Mouse (Mus musculus) kidney, postnatal 36 days (tissue): ENCODE measurements at regions not wholly inside any gene's neighbourhood (a gene's known extent, or its start where the extent isn't known, plus 50 kb on each side); places are given as distances from the start of the nearest gene placed in this dataset.
"Not testable (repeated sequence)": the region's sequence is repeated elsewhere in the genome, so short reads cannot be mapped to it uniquely, and the experiment has no call there.

Experiments used
- DNase-seq, 2 experiments: peaks; one replicate each; pipeline ENCODE4 v3.0.0; 2021 to 2022; ENCODE audit warnings: mixed read lengths in 2 of 2

DNA sequence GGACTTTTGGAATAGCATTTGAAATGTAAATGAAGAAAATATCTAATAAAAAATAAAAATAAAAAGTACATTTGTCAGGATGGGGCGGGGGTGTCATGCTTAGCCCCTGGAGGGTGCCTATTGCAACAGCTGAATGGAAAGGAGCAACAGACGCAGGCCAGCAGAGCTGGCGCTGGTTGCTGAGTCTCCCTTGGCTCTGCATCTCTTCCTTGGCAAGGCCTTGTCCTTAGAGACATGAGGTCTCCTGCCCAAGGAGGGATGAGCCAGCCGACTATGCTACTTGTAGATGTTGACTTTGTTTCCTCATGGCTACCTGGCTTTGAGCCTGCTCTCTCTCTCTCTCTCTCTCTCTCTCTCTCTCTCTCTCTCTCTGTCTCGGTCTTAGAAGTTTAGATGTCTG is 166.4 kb downstream of the Opa1 start:
- DNase-seq: no peak

- DNase-seq: no peak
Measured at GRCm38 (mm10) chr16:29746245-29746644, 167.1 kb downstream of the Opa1 start.

- no peak for DNase-seq
Measured at GRCm38 (mm10) chr16:29749167-29749566, 170.0 kb downstream of the Opa1 start.

DNA sequence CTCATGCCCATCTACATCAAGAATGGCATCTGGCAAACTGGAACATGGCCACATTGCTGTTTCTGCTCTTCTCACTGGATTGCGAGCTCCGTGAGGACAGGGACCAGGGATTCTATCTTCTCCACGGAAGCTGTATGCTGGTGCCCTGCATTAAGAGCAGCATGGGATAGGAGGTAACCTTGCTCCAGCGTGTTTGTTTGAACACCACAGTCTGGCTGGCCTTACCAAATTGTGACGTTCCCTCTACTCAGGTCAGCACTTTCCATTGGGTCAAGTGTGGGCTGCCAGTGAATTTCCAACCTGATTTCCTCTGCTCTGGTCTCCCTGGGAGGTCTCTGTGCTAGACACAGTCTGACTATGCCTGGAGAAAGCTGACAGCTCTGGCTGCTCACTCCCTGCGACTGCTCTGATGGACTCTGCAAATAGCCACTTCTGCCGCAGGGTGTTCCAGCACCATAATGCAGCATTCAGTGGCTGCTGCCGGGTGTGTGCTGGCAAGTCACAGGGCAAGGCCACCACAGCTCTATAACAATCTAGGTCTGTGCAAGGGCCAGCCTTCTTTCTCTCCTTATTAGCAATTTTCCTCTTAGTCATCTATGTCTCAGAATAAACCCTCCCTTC is 175.6 kb downstream of the Opa1 start:
- DNase-seq: peak in 1 of 2 experiments; percentile 24

GRCm38 (mm10) chr16:29758246-29758645 is 179.1 kb downstream of the Opa1 start:
- DNase-seq: no peak

DNA sequence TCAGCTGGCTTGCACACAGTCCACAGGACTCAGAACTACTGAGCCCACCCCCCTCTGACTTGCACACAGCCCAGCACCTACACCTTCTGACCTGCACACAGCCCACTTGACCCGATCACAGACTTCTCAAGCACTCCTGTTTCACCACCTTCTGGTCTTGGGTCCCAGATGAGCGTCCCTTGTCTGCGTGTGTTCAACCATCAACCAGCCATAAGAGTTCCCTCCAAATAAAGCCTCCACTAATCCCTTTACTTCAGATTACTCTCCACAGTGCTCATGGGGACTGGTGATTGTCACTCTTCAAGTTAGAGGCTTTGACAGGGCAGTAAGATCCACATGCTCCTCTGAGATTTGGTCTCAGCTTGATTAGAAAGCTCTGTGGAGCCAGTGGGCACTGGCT is 180.3 kb downstream of the Opa1 start:
- no peak for DNase-seq

DNA sequence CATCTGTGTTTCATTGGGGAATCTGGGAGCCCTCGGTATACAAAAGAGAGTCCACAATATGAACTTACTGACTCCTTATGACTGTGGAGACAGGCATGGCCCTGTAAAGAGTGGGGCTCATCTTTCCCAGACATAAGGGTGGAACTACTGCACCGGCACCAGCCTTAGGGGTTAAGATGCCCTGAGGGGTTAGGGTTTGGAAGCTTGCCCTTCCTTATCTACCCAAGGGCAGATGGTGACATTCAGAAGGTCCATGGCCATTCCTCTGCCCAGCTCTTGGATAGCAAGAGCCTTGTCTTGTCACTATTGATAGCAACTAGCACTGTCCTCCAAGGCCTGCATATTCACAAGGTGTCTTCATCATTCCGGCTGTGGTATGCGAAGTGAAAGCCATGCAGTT is 181.5 kb downstream of the Opa1 start:
- no peak for DNase-seq

- DNase-seq: peak; percentile 7 to 14
Measured at GRCm38 (mm10) chr16:29761779-29762277, 182.7 kb downstream of the Opa1 start.

GRCm38 (mm10) chr16:29764376-29764775 is 185.2 kb downstream of the Opa1 start:
- no peak for DNase-seq

GRCm38 (mm10) chr16:29765801-29766200 is 186.7 kb downstream of the Opa1 start:
- not testable (repeated sequence) for DNase-seq

DNA sequence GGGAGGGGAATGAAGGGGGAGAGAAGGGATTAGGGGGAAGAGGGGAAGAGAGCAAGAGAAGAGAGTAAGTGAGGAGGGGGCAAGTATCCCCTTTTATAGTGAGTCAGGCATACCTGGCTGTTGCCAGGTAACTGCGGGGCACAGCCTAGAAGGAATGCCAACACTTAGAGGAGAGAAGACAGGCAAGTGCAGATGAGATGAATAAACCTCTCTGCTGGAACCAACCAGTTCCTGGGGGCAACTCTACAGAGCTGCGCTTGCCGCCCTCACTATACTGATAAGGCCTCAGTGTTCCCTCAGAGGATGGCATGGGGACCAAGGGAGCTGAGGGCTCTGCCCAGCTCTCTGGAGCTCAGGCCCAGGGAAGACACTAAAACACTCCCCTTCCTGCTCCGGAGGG is 192.2 kb downstream of the Opa1 start:
- DNase-seq: no peak

- no peak for DNase-seq
Measured at GRCm38 (mm10) chr16:29771728-29772608, 192.8 kb downstream of the Opa1 start.

GRCm38 (mm10) chr16:29772609-29772988 is 193.5 kb downstream of the Opa1 start:
- DNase-seq: no peak

- DNase-seq: no peak
Measured at GRCm38 (mm10) chr16:29773056-29773455, 193.9 kb downstream of the Opa1 start.

DNA sequence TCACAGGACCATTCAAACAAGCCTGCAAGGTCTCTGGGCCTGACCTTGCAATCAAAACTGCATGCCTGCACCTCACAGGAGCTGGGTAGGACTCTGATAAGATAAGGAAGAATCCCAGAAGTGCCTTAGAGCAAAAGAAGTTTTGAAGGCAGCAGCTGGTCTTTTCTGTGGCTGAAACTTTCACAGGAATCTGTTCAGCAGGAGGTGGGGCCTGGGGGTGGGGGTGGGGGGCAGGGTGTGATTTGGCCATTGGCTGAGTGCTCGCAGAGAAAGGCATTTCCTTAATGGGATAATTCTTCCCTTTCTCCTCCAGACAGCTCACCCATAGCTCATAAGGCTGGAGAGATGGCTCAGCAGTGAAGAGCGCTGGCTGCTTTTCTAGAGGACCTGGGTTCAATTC is 195.8 kb downstream of the Opa1 start:
- DNase-seq: no peak

DNA sequence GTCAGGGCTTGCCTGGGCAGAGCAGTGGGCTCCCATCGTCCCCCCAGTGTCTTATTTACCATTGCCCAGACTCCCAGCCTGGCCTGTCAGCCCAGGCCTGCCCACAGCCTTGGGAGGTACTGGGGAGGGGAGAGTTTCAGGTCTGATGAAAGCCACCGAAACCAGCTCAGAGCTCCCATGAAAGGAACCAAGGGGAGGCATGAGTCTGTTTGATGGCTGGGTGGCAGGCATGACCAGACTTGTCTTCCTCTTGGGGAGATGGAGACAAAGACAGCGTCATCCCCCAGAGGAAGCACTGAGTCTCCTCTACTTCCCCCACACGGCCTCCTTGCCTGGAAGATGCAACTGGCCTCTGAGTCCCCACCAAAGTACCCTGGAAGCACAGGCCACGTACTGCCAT is 196.7 kb downstream of the Opa1 start:
- no peak for DNase-seq

DNA sequence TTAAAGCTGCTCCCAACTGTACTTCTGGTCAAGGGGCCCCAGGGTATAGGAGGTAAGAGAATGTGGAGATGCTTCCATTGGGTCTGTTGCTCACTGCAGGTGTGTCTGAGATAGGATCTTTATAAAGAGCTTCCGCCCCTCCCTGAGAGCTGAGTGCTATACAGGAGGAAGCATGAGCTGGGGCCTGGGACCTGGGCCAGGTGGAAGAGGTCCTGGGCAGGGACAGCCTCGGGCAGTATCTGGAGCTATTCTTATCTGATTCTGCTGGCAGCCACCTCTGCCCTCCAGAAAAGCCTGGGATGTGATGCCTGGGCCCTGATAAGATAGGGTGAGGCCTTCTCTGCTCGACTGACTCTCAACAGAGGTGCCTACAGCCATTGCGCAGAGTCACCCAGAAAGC is 203.3 kb downstream of the Opa1 start:
- DNase-seq: no peak

- DNase-seq: no peak
Measured at GRCm38 (mm10) chr16:29785114-29785513, 206.0 kb downstream of the Opa1 start.

- DNase-seq: no peak
Measured at GRCm38 (mm10) chr16:29786540-29786939, 207.4 kb downstream of the Opa1 start.

DNA sequence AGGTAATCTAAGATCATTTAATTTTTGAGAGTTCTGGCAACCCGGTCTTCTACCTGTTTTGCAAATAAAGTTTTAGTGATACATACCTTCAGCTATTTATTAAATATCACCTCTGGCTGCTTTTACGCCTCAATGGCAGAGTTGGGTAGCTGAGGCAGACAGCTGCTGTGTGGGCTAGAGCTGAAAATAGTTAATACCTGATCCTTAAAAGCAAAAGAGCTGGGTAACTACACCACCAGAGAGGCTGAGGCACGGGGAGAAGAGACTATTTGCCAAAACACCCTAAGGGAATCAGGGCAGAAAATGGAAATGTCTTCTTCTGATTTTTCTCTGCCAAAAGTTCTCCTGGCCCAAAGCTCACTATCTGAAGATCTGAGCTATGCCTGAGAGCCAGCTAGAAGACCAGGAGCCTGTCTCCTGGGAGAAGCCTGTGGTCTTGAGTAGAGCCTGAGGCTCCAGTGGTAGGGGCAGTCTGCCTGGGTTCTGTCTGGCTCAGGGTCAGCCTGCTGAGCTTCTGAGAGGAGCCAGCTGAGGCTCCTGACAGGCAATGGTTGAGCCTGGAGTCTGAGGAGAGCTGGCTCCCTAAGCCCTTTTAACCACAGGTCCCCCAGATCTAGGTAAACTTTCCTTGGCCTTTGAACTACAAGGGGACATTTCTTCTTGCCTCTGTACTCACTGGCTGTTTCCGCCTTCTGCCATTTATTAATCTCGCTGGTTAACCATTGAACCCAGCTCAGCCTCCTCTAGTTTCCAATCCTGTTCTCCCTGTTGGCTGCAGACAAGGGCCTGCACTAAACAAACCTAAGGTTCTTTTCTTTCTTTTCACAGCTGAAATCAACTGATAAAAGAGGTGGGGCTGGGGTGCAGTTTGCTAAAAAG is 208.7 kb downstream of the Opa1 start:
- DNase-seq: peak; percentile 81 to 91

- DNase-seq: peak in 1 of 2 experiments; percentile 3
Measured at GRCm38 (mm10) chr16:29790064-29790463, 210.9 kb downstream of the Opa1 start.

DNA sequence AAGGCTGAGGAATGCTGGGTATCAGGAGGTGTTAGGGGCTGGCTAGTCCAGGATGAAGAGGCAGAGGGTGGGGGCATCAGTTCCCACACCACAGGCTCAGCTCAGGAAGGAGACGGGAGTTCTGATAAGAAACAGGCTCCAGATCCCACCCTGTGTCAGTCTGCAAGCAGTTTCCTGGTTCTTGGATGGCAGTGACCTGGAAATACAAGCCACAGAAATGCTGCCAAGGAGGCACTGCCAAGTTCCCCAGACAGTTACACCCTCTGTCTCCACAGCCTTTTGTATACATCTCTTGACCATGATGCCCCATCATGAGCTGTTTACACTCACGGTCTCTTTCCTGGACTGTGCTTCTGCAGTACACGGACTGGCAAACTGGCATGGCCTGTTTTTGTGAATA is 220.1 kb downstream of the Opa1 start:
- DNase-seq: peak in 1 of 2 experiments; percentile 12

- no peak for DNase-seq
Measured at GRCm38 (mm10) chr16:29799893-29800292, 220.8 kb downstream of the Opa1 start.
